Mouse (Mus musculus) ES-E14 (cell line): ENCODE data around the gene Vps26c. TPM values are rescaled to one million over a fixed set of nuclear protein-coding genes. Genes with fewer than 3 reads are reported as not detected.
A peak's percentile ranks its signal among the peaks of the same experiment; 100 is the strongest.

Experiments
- DNase-seq: peaks from one replicate; pipeline ENCODE4 v3.0.0-alpha.2; 2013; ENCODE audit warnings: low read depth, low spot score
- H3K27ac ChIP-seq: 2 replicates; pipeline ENCODE4 v1.5.1; 2012; ENCODE audit warnings: low read depth, mild to moderate bottlenecking, low read length, moderate library complexity, mixed read lengths; ENCODE audit not compliant: poor library complexity, insufficient read depth, severe bottlenecking
- H3K36me3 ChIP-seq: 2 replicates; pipeline ENCODE4 v1.6.1; 2012; ENCODE audit warnings: mild to moderate bottlenecking, low read length, moderate library complexity, mixed read lengths; ENCODE audit not compliant: control insufficient read depth, poor library complexity, insufficient read depth, severe bottlenecking
- H3K4me1 ChIP-seq, 2 experiments: fragments of 150-350 bp in 1 of 2; sonication (generic) in 1 of 2; 2 replicates each; pipeline ENCODE4 v1.6.1; 2012; ENCODE audit warnings: low read length in 2 of 2, mild to moderate bottlenecking in 1 of 2, mixed read lengths in 1 of 2; ENCODE audit not compliant: control insufficient read depth in 2 of 2, insufficient read depth in 2 of 2, poor library complexity in 1 of 2
- H3K4me3 ChIP-seq, 2 experiments: fragments of 150-350 bp in 1 of 2; sonication (generic) in 1 of 2; 2 replicates each; pipeline ENCODE4 v1.5.1; 2012; ENCODE audit warnings: low read length in 2 of 2, low read depth in 1 of 2, mild to moderate bottlenecking in 1 of 2, mixed read lengths in 1 of 2; ENCODE audit not compliant: insufficient read depth in 1 of 2, poor library complexity in 1 of 2, severe bottlenecking in 1 of 2
- H3K9ac ChIP-seq: 2 replicates; pipeline ENCODE4 v1.6.1; 2012; ENCODE audit warnings: low read depth, mild to moderate bottlenecking, low read length, mixed read lengths; ENCODE audit not compliant: poor library complexity, insufficient read depth, severe bottlenecking
- H3K9me3 ChIP-seq: fragments of 150-350 bp; sonication (generic); 2 replicates; pipeline ENCODE4 v1.6.1; 2012; ENCODE audit warnings: low read depth, mild to moderate bottlenecking, low read length; ENCODE audit not compliant: control insufficient read depth, insufficient read depth
- CHD2 ChIP-seq: IDR thresholded peaks from 2 replicates; pipeline ENCODE4 v1.6.1; 2014; ENCODE audit warnings: mild to moderate bottlenecking, low read depth, low read length, inconsistent platforms
- HCFC1 ChIP-seq: IDR thresholded peaks from 2 replicates; pipeline ENCODE4 v1.6.1; 2012; ENCODE audit warnings: low read length, inconsistent platforms, borderline replicate concordance; ENCODE audit not compliant: insufficient read depth
- MAFK ChIP-seq: IDR thresholded peaks from 2 replicates; pipeline ENCODE4 v1.6.1; 2014; ENCODE audit warnings: mild to moderate bottlenecking, low read depth, low read length, inconsistent platforms; ENCODE audit not compliant: insufficient read depth
- ZC3H11A ChIP-seq: IDR thresholded peaks from 2 replicates; pipeline ENCODE4 v1.6.1; 2012; ENCODE audit warnings: low read depth, mild to moderate bottlenecking, inconsistent platforms, low read length, borderline replicate concordance
- ZNF384 ChIP-seq: IDR thresholded peaks from 2 replicates; pipeline ENCODE4 v1.6.1; 2012; ENCODE audit warnings: low read depth, low read length, inconsistent platforms
- in situ Hi-C, 2 experiments: fragments of 600-800 bp; cut with MboI; formaldehyde crosslinking; loops; one replicate each; pipeline ENCODE4 v1.15.1; 2025; ENCODE audit warnings: low sequenced_read_pairs in 2 of 2, inconsistent platforms in 1 of 2; ENCODE audit not compliant: unreplicated experiment in 2 of 2
- total RNA-seq: library from RNA; depleted of rRNA; stranded (reverse); fragments of 300-350 nt; gene quantifications from 2 replicates; pipeline ENCODE4 v1.2.3, GENCODE M21; 2012

Gene Vps26c
- total RNA-seq, 1 experiment: 28.7 TPM

DNA sequence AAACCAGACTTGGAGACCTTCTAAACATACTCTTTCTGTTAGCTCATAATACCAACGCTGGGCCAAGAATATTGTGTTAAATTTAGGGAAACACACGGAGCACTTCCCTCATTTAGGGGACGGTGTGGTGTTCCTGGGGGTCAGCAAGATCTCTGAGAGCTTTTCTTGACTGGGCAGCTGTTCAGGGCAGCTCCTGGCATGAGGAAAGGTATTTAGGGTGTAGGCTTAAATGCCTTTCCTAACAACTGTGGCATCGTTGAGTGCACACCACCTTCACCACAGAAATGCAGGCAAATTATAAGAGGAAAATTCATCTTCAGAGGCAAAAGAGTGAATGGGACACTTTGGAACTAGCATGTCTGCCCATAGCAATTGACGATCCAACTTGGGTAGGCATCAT, 9.1 kb upstream of the Vps26c start:
- in situ Hi-C loops: no loop called here
- H3K4me1 ChIP-seq: peaks cover 2 to 4% of the 10 kb centered on the region in 2 experiments; a peak in 2 of 4 replicates
- TF ChIP-seq CHD2 (no peak), HCFC1 (no peak), MAFK (no peak), ZNF384 (no peak), ZC3H11A (no peak)
- DNase-seq: no peak
- no peak overlapping the region for H3K27ac ChIP-seq
- H3K36me3 ChIP-seq: no peaks in the 10 kb centered on the region
- no peaks in the 10 kb centered on the region for H3K9me3 ChIP-seq
- H3K4me3 ChIP-seq: no peak overlapping the region
- no peak overlapping the region for H3K9ac ChIP-seq

DNA sequence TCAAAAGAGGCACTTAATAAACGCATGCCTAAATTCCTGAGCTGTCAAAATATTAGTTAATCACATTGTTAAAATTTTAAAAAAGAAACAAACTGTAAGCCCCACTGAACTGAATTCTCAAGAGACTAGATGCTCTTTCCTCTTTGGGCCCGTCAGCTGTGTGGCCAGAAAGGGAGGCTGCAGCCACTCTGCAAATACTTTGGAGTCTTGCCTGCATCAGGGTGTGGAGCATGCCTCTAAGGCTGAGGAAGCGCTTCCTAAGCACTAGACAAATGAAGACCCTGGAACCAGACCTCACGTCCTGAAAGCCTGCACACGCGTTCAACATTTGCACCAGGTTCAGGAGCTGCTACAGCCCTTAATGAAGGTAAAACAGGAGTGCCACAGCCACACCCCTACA, 7.0 kb upstream of the Vps26c start:
- Histone ChIP-seq H3K9me3 (no peaks in the 10 kb centered on the region), H3K4me3 (no peak overlapping the region), H3K27ac (no peak overlapping the region), H3K4me1 (peaks cover 2 to 4% of the 10 kb centered on the region in 2 experiments; a peak in 2 of 4 replicates), H3K9ac (no peak overlapping the region), H3K36me3 (no peaks in the 10 kb centered on the region)
- no peak for DNase-seq
- in situ Hi-C loops: no loop called here
- no peak for TF ChIP-seq CHD2
- no peak for TF ChIP-seq MAFK
- TF ChIP-seq HCFC1: no peak
- TF ChIP-seq ZC3H11A: no peak
- TF ChIP-seq ZNF384: no peak

DNA sequence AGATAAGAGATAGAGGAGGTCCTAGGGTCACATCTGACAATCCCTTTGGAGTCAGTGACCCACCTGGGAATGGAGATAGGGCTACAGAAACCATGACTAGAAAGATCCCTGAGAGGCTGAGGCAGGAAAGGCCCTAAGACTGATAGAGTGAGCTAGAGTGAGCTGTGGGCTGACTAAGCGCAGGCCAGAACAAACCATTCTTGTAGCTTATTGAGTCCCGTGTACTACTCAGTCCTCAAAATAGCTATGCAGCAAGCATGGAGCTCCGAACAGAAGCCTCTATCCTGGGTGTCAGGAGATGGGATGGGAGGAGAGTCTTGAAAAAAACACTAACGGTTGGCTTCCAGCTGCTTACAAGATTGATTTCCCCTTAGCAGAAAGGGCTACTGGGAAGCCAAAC, 4.6 kb upstream of the Vps26c start:
- no peak overlapping the region for H3K27ac ChIP-seq
- no peak for DNase-seq
- TF ChIP-seq HCFC1 (no peak), CHD2 (no peak), ZC3H11A (no peak), MAFK (no peak), ZNF384 (no peak)

DNA sequence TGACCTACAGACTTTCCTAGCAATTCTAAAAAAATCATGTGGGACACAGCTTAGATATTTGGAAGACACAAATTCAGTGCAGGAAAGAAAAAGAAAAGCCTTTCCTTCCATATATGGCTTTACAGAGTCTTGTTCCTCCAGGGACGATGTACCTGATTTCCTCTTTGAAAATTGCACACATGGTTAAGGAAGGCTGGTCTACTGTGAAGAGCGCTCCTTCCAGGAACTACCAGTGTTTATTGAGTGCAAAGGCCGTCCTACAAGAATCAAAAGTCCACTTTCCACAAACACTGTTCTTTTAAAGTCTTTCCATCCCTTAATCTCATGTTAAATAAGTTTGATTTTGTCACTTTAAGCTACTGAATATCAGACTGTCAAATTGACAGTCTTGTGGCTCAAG, 916 bp upstream of the Vps26c start:
- in situ Hi-C loops: no loop called here
- peak overlapping the region; percentile 91 to 93 for H3K4me3 ChIP-seq
- TF ChIP-seq MAFK (no peak), ZNF384 (no peak), ZC3H11A (no peak), HCFC1 (no peak), CHD2 (no peak)
- H3K4me1 ChIP-seq: peaks cover 0 to 4% of the 10 kb centered on the region in 2 experiments; a peak in 3 of 4 replicates
- no peak for DNase-seq
- H3K9me3 ChIP-seq: no peaks in the 10 kb centered on the region
- H3K27ac ChIP-seq: no peak overlapping the region; the same call in 1 of the 2 replicates
- no peaks in the 10 kb centered on the region for H3K36me3 ChIP-seq
- H3K9ac ChIP-seq: peak overlapping the region; percentile 64; the same call in 1 of the 2 replicates

More for the DNA sequence above, 4.6 kb upstream of the Vps26c start:
- H3K9ac ChIP-seq: no peak overlapping the region
- in situ Hi-C loops: no loop called here
- H3K4me1 ChIP-seq: peaks cover 0 to 2% of the 10 kb centered on the region in 2 experiments; a peak in 2 of 4 replicates
- no peaks in the 10 kb centered on the region for H3K9me3 ChIP-seq
- no peak overlapping the region for H3K4me3 ChIP-seq
- no peaks in the 10 kb centered on the region for H3K36me3 ChIP-seq

DNA sequence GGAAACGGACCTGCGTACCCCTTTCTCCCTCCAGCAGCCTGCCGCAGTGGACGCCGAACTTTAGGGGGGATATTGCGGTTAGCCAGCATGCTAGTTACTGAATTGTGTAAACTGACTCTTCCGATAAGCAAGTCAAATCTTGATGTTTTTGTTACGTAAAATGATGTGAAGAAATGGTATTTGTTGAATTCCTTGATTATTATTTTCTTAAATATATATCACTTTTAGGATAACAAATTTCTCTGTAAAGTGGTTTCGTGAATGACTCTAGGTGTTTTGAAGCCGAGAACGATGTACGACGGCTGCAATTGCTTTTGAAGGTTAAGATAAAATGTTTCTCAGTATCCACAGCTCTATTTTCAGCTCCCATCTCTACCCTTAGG, 513 bp upstream of the Vps26c start:
- no peaks in the 10 kb centered on the region for H3K9me3 ChIP-seq
- peaks cover 0 to 4% of the 10 kb centered on the region in 2 experiments; a peak in 3 of 4 replicates for H3K4me1 ChIP-seq
- DNase-seq: no peak
- no peaks in the 10 kb centered on the region for H3K36me3 ChIP-seq
- TF ChIP-seq MAFK: no peak
- TF ChIP-seq ZNF384: no peak
- TF ChIP-seq CHD2: no peak
- TF ChIP-seq HCFC1: no peak
- no peak for TF ChIP-seq ZC3H11A
- peak overlapping the region; percentile 91 to 93 for H3K4me3 ChIP-seq
- in situ Hi-C loops: no loop called here
- H3K27ac ChIP-seq: peak overlapping the region; percentile 75
- peak overlapping the region; percentile 92 for H3K9ac ChIP-seq
